Mouse (Mus musculus) adrenal gland, adult 10 weeks (tissue): Measurements from ENCODE around the gene Trim39. TPM values are rescaled to one million over a fixed set of nuclear protein-coding genes. Genes with fewer than 3 reads are reported as not detected.

Experiments used
- polyA plus RNA-seq: library from polyadenylated mRNA; stranded (reverse); fragments of 350-450 nt; fragmentation: Illumina TruSeq; extraction: RNeasy Lipid Tissue Mini Kit (QIAGEN cat#74804); gene quantifications from one replicate; pipeline ENCODE4 v1.2.3, GENCODE M21; 2014; ENCODE audit warnings: low read depth, low replicate concordance

Gene Trim39
- polyA plus RNA-seq = 14.8 TPM

DNA sequence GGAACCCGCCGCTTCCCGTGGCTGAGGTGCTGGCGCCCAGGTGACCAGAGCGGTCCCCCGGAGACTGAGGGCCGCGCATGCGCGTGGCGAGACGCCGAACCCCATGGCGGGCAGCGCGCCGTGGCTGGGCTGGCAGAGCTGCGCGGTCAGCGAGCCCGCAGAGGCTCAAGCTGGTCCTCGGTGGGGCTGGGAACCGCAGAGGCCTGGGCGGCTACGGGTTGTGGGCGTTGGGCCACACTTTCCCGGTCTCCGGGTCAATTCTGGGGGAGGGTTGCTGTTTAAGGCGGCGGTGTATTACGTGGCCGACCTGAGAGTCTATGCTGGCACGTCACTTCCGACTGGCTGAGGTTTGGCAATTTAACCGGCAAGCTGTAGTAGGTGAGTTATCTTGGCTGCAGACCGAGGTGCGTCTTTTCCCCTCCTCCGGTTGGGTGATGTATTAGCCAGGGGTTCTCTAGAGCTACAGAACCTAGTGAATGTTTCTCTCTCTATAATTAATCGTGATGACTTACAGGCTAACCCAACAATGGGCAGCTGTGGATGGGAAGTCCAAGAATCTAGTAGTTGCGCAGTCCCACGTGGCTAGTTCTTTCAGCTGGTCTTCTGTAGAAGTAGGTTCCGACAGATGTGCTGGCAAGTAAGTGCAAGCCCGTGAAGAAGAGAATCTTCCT, at the start of gene Trim39:
Gene Trim39 (minus strand): TSS at position 662 of the 671 bp plus-strand sequence.

GRCm38 (mm10) chr17:36286390-36286789, 14.3 kb upstream of the Trim39 start, which contains the start of gene H2-M10.2:
Gene H2-M10.2, minus strand, starts transcription at chr17:36286490.

DNA sequence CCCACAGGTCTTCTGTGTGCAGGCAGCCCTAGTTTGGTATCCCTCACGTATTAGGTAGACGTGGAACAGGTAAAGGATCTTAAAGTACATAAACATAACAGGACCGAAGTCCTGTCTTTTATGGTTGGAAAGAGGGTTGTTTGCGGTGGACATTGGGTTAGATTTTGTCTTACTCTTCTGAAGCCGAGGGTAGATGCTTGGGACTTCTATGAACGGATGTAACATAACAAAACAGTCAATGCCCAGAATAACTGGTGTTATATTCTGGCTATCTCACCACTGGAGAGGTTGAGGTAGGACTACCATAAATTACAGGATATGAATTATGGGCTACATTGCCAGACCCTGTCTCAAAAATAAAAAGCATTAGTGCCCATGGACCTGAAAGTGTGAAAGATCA, 14.1 kb downstream of the Trim39 start, which contains the start of gene Rpp21:
Gene Rpp21 (minus strand): TSS at position 101 of the 400 bp plus-strand sequence.

Other genes starting within 250 kb of the Trim39 start
- gene H2-T23, start 239.4 kb downstream of the Trim39 start, polyA plus RNA-seq = 3.4 TPM
- 13.1 TPM for gene H2-T22, start 229.5 kb downstream of the Trim39 start, polyA plus RNA-seq
- not detected for gene Gm6034, start 229.3 kb downstream of the Trim39 start, polyA plus RNA-seq
- gene Gm11127, start 213.9 kb downstream of the Trim39 start, polyA plus RNA-seq = not detected
- gene Gm19684, start 150.6 kb downstream of the Trim39 start, polyA plus RNA-seq = not detected
- not detected for gene Gm7030, start 142.8 kb downstream of the Trim39 start, polyA plus RNA-seq
- gene Gm8909, start 103.7 kb downstream of the Trim39 start, polyA plus RNA-seq = not detected
- gene H2-T3, start 82.0 kb downstream of the Trim39 start, polyA plus RNA-seq = not detected
- gene Rpp21, start 14.2 kb downstream of the Trim39 start, polyA plus RNA-seq = 4.4 TPM
- gene H2-M10.2, start 14.2 kb upstream of the Trim39 start, polyA plus RNA-seq = not detected
- gene H2-M10.1, start 53.9 kb upstream of the Trim39 start, polyA plus RNA-seq = not detected
- gene H2-M10.3, start 96.2 kb upstream of the Trim39 start, polyA plus RNA-seq = not detected
- gene H2-M10.4, start 190.1 kb upstream of the Trim39 start, polyA plus RNA-seq = not detected